Mouse (Mus musculus) adipocyte (in vitro differentiated cells): ENCODE results near the gene Psg19.
A peak's percentile ranks its signal among the peaks of the same experiment; 100 is the strongest.
"Not testable (repeated sequence)": the region's sequence is repeated elsewhere in the genome, so short reads cannot be mapped to it uniquely, and the experiment has no call there.

Source experiments
- DNase-seq: peaks from one replicate; pipeline ENCODE4 v3.0.0-alpha.2; 2016; ENCODE audit warnings: low spot score

Gene Psg19

DNA sequence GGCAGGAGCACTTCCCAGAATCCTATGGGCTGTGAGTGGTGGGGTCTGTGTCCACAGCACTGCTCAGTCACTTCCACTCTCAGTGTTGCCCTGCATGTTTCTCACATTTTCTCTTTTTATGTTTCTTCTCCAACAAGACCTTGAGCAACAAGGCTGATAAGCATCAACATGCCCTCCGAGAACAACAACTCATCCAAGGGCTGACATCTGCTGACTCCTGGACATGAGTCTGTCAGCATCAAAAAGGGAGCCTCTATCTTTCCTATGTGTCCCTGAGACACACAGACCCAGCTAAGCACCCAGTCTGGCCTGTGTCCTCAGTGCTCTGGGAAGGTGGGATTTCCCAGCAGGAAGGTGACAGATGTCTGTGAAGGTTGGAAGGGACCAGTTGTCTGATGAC lies at the start of gene Psg19:
Gene Psg19 (minus strand): TSS at position 101 of the 400 bp plus-strand sequence.
- no peak for DNase-seq

DNA sequence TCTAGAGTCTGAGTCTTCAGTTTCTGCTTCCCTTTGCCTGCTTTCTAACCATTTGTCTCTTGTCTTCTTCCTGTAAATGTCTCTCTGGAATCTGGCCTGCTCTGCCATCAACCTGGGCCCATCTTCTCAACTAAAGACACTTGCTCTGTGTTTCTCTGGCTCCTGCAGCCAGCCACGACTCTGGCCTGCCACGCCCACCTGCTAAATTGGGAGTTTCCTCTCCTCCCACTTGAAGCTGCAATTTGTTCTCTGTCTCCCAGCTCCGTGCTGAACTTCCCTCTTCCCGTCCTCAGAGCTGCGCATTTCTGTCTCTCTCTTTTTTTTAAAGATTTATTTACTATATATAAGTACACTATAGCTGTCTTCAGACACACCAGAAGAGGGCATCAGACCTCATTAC lies 46.5 kb upstream of the Psg19 start:
- no peak for DNase-seq

DNA sequence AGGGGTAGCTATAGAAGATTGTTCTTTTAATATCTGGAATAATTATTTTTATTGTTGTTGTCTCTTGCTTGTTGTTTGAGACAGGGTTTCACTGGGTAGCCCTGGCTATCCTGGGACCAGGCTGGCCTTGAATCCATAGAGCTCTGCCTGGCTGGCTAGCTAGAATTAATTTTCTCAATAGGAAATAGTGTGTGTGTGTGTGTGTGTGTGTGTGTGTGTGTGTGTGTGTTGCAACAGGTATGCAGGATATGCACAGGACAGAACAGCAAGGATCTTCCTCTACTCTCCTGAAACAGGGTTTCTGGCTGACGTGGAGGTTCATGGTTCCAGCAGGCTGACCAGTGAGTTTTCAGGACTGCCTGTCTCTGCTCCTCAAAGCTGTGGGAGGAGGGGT lies 42.9 kb upstream of the Psg19 start:
- no peak for DNase-seq

DNA sequence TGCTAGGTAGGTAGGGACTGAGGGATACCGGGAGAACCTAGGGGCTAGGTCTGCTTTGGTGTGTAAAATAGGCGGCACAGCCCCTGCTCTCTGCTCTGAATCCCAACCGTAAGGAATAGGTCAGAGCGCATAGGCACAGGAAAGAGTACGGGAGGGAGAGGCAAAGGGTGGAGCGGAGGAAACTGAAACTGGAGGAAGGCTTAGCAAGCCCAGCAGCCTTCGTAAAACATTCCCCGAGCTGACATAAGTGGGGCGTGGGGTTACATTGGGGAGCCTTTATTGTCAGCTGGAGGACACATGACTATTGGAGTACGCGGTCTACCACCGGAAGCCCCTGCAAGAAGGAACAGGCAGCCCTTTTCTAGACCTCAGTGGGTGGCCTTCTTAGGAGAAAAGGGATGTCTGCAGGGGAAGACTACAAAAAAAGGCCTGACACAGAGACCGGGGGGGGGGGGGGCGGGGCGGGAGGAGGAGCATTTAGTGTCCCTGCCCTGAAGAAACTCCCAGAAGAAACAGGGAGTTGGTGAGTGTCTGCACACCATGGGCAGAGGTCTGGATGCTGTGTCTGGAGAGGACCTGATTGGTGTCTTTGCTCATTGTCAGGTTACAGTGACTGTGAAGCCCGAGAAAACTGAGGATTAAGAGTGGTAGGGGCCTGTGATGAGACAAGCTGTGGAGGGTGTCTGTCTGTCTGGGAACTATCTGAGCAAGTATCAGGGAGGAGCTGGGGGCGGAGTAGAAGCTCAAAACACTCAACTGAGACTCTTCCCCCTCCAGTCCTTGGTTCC lies 42.3 kb upstream of the Psg19 start:
- DNase-seq, result peak; percentile 2

DNA sequence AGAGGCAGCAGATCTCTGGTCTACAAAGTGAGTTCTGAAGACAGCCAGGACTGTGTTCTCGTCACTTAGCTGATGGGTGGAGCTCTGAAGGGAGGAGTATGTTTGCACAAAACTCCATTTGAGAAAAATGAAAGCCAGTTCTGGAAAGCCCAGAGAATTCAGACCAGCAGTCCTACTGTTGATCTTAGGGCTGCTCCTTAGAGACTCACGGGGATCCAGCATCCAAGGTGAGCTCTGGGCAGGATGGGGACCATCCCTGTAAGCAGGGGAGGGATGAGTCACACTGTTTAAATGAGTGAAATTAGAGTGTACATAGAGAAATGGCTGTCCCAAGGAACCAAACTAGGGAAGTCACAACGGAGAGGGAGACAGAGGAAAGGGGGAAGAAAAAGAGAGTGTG lies 41.5 kb upstream of the Psg19 start, which contains the start of gene Mill2:
Gene Mill2 (plus strand): TSS at position 102 of the 400 bp plus-strand sequence.
- no peak for DNase-seq

DNA sequence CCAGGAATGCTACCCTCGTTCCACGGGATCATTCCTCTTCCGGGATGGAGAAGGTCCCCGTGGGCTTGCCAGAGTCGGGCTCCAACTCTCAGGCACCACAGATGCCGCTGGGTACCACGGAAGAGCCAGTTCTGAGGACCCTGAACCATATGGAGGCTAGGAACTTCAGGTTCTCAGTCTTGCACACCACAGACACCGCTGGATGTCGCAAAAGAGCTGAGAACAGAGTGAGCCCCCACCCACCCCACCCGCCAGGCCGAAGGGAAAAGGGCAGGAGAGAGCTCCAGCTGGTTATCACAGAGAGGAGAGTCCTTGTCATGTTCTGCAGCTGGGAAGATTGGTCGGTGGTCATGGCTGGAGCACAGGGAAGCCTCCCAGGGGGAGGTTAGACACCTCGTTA lies 34.0 kb upstream of the Psg19 start:
- no peak for DNase-seq

DNA sequence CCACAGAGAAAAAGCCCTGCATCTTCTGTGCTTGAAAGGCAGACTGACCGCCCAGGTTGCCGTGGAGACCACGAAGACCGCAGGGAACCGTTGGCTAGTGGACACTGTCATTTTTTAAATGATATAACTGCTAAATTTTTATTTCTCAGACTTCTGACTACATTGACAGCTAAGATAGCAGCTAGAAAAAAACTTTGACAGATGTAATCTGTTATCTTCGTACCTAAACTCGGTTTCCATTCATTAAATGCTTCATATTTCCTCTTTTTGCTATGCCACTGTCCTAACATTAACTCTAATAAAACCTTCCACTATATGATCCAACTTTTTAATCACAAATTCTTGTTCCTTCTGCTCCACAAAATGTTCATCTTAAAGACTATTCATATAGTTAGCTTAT lies 31.2 kb upstream of the Psg19 start:
- no peak for DNase-seq

DNA sequence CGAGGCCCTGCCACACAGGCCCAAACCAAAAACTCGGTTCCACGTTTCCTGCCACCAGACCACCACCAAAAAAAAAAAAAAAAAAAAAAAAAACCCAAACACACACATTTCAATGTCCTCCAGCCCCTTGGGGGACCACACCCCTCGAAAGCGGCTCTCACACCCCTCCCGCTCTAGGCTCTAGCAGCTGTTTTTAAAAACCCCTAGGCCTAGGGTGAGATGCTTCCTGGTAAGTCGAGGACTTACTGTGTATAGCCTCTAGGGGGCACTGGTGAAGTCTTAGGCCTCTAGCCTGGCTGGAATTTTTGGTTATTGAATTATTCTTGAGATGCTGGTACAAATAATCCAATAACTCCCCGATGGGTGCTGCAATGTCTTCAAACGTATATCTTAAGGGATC lies 30.3 kb upstream of the Psg19 start:
- no peak for DNase-seq

DNA sequence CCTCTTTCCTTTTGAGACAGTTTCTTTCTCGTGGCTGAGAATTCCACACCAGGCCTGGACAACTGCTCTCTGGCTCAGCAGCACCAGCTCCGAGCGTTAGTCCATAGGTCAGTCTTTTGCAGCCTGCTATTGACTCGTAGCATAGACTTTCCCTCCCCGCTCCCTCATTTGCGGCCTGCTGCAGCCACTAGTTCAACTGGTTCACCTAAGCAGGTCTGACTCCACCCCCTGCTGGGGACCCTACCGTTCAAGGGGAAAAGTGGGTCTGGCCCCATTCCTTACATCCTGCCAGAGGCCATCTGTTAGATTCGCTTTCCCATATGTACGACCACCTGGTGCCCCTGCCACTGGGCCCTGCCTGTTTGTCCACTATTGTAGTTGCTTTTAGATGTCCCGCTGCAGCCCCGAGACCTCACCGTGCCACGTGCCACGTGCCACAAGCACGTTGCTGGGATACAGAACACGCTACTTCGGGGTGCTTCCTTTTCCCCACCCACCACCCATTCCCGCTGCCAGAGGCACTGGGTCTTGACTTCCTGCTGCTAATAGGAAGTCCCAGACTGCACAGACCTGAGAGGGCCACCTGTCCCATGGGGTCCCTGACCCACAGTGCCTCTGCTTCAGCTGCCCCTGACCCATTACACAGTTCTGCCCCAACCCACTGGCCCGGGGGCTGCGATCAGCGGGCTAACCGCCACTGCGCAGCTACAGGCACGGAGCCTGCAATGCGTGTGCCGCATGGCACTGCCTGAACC lies 29.6 kb upstream of the Psg19 start:
- no peak for DNase-seq

DNA sequence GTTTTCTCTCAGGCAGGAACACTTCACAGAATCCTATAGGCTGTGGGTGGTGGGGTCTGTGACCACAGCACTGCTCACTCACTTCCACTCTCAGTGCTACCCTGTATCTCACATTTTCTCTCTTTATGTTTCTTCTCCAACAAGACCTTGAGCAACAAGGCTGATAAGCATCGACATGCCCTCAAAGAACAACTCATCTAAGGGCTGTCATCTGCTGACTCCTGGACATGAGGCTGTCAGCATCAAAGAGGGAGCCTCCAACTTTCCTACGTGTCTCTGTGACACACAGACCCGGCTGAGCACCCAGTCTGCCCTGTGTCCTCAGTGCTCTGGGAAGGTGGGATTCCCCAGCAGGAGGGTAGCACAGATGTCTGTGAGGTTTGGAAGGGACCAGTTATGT lies 23.2 kb upstream of the Psg19 start, which contains the start of gene Psg17:
Gene Psg17 (minus strand): TSS at position 101 of the 400 bp plus-strand sequence.
- no peak for DNase-seq

DNA sequence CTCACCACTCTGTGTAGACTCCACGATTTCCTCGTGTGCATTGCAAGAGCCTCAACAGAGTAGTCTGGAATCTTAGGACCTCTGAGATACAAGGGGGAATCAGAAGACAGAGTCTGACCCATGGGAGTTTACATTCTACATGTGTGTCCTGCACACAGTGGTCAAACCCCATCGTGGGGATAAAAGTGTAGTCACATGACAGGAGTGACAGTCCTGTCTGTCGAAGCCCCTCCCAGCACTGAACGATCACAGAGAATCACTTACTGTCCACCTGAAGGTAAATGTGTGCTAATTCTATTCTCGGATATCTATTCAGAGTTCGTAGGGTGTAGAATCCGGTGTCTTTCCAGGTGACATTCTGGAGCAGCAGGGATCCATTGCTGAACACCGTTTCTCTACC lies 20.0 kb upstream of the Psg19 start:
- no peak for DNase-seq

DNA sequence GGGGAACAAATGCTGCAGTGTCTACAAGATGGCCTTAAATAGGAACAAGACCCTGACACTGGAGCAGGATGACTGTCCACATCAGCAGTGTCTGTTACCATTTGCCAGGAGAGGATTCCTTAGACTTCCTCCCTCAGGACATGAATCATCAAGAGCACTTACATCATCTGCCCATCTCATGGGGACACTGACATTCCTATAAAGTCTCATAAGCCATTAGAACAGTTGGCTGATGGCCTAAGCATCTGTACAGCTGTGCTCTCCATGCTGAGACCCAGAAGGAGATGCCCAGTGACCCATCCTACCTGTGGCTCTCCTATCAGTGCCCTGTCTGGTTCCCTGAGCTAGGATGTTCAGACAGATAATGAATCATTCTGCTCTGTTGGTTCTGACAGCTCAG lies 5.2 kb upstream of the Psg19 start:
- DNase-seq, result no peak

DNA sequence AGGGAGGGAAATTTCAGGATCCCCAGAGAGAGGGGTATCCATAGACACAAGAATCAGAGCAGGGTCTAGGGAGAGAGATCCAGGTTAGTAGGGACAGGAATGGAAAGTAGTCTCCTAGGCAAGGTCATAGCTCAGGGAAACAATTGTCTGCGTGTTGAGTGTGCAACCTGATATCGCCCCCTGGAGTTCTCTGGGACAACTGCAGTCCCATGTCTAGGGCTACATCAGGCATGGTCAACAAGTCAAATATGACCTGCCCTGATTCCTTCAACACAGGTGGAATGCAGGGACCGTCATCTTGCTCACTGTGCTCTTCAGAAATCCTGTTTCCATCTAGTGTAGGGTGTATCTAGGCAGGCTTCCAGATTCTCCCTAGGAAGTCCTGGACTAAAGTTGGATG lies 809 bp upstream of the Psg19 start:
- no peak for DNase-seq

DNA sequence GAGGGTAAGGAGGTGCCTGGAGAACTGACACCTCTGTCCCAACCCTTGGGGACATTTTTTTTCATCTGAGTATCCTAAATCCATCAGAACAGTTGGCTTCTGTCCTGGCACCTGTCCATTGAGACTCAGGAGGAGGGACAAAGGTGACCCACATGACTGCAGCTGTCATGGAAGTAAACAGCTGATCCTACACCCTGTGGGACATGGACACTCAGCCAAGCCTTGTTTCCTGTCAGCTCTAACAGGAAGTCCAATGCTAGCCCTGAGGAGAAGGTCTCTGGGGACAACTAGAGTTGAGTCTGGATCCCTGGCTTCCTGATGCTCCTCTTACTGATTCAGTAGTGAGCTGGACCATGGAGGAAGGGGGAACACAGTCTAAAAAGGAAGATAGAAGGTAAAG lies 7.6 kb downstream of the Psg19 start:
- DNase-seq, result not testable (repeated sequence)

DNA sequence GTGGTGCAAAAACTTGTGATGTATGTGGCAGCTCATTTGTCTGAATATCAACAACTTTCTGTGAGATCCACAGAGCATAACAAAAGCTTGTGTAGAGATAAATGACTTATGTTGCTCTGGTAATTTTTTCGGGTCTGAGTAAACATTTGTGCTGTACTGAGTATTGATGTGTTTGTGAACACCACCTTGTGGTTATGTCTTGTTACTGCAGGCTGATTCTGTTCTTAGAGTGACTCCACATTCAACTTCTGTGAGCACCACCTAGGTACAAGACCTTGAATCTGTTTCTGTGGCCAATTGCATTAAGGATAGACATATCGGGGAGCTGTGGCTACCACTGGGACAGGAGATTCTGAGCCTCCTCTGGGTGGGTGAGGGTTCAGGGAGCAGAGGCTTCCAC lies 17.0 kb downstream of the Psg19 start:
- DNase-seq, result not testable (repeated sequence)

DNA sequence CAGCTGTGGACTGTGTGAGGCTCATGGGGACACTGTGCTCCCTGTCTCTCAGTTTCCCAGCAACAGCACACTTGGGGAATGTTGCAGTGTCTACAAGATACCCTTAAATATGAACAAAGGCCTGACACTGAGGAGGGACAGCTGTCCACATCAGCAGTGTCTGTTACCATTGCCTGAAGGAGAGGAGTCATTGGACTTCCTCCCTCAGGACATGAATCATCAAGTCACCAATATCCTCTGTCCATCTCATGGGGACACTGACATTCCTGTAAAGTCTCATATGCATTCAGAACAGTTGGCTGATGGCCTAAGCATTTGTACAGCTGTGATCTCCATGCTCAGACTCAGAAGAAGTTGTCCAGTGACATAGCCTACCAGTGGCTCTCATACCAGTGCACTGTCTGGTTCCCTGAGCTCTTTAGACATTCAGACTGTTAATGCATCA lies 19.0 kb downstream of the Psg19 start:
- DNase-seq, result no peak

DNA sequence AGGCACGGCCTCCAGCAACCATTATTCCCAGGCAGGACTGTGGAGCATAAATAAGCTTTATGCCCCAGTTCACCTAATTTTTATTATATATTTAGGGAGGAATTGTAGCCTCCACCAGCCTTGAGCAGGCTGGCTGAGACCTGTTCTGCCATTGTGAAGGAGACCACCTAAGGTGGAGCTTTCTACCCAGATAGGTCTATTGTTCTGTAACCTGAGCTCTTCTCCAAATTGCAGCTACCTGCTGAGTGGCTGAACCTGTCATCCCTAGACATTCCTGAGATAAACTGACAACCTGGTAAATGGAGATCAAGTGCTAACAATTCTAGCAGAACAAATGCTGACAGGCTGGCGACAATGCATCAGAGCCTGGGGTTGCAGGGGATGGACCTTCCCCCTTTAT lies 35.4 kb downstream of the Psg19 start:
- not testable (repeated sequence) for DNase-seq

DNA sequence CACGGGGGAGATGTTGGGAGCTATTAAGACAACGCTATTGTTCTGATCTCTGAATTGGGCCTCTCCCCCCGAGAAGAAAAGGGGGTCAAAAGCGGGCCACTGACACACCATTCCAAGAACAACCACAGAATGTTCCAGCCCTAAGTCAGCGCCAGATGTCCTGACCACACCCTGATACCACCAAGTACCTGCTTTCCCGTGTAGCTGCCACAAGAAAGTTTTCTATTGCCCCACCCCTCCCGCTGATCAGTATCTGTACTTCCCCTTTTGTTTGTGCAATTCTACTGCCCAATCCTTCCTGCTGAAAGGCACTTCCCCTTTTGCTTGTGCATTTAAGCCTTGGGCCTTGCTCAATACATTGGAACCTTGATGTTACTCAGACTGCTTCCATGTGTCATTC lies 38.2 kb downstream of the Psg19 start:
- not testable (repeated sequence) for DNase-seq

DNA sequence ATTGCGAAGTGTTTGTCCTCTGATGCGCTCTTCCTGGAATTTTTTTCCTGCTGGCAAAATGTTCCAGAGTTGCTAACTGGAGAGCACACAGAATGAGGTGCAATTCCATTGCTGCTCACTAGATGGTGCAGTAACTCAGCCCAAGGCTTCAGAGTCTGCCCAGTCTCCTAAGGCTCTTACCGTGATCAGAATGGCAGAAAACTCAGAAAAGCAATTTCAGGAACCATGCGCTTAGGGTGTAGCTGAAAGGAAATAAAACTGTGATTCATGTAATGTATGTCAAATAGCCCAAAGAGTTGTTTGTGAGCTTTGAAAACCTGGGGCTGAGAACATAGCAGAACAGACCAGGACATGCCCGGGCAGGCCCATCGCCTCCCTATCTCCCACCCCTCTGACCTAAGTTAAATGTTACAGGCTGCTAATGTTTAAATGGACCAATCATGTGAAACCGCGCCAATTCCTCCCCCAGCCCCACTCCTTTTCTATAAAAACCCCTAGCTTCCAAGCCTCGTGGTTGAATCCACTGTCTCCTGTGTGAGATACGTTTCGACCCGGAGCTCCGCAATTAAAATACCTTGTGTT lies 48.3 kb downstream of the Psg19 start:
- peak; percentile 78 for DNase-seq

DNA sequence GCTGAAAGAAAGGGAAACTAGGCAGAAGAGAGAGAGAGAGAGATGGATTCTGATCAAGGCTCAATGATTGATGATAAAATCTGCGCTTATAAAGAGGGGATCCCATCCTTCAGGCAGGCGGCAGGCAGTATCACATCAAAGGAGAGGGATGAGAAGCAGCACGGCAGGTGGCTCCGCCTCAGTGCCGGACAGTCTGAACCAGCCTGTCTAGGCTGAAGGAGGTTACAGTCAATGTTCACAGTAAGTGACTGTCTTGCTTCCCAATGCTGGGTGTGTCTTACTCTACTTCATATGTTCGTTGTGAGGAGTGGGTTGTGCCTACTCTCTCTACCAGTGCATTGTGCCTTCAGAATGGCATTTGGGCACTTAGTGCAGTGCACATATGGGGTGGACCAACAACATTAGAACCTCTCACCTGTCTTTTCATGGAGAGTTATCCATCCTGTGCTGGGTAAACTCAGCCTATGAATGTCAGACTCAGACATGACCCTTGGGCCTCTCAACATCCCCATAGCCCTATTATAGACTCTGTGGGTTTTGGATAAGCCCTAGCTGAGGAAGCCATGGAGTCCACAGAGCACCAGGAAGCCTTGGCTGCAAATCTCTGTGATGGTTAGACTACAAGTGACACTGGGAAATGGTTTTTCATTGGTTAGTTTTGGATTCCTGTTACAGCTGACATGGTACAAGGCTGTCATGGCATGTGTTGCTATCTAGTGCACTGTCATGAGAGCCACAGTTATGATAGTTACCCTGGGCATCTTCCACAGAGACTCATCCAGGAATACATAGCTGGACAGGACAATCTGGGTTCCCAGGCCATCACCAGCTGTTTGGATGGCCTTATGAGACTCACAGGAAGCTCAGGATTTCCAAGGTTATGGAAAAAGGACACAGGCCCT lies 49.1 kb downstream of the Psg19 start:
- no peak for DNase-seq

DNA sequence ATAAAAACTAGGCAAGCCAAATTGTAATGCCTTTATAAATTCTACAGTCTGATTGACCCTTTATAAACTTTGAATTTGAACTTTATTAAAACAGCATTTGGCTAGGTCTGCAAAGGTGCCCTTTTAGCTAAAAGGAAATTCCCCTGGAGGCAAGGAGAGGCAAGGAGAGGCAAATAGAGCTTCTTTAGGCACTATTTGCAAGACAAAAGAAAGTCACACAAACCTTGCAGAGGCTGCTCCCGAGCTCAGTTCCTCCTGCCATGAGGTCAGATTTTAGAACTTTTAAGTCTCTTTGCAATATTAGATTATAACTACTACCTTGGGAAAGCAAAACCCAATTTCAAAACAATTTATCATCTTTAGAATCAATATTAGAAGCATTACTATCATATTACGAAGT lies 50.9 kb downstream of the Psg19 start:
- DNase-seq, result not testable (repeated sequence)
